Mouse (Mus musculus) midbrain, embryonic 13.5 days (tissue): ENCODE results near the gene Akr1c12. TPM values are rescaled to one million over a fixed set of nuclear protein-coding genes. Genes with fewer than 3 reads are reported as not detected.
"Not testable (repeated sequence)": the region's sequence is repeated elsewhere in the genome, so short reads cannot be mapped to it uniquely, and the experiment has no call there.

Experiments used
- ATAC-seq: fragments of 200-750 bp; cut with Nextera tagmentation; 2 replicates; pipeline ENCODE4 v1.8.0; 2017; ENCODE audit warnings: mild to moderate bottlenecking, moderate TSS enrichment, moderate library complexity
- H3K27ac ChIP-seq: fragments of 300-500 bp; sonication (generic); 2 replicates; pipeline ENCODE4 v1.5.1; 2015; ENCODE audit warnings: inconsistent platforms, mild to moderate bottlenecking, moderate library complexity
- H3K27me3 ChIP-seq: fragments of 300-500 bp; sonication (generic); 2 replicates; pipeline ENCODE4 v1.6.1; 2015; ENCODE audit warnings: mild to moderate bottlenecking, inconsistent platforms
- H3K36me3 ChIP-seq: fragments of 300-500 bp; sonication (generic); 2 replicates; pipeline ENCODE4 v1.6.1; 2015; ENCODE audit warnings: mild to moderate bottlenecking, inconsistent platforms
- H3K4me1 ChIP-seq: fragments of 300-500 bp; sonication (generic); replicated peaks from 2 replicates; pipeline ENCODE4 v1.6.1; 2015; ENCODE audit warnings: inconsistent platforms
- H3K4me2 ChIP-seq: fragments of 300-500 bp; sonication (generic); replicated peaks from 2 replicates; pipeline ENCODE4 v1.6.1; 2015; ENCODE audit warnings: moderate library complexity, mild to moderate bottlenecking, inconsistent platforms
- H3K4me3 ChIP-seq: fragments of 300-500 bp; sonication (generic); replicated peaks from 2 replicates; pipeline ENCODE4 v1.5.1; 2015; ENCODE audit warnings: mild to moderate bottlenecking, inconsistent platforms
- H3K9ac ChIP-seq: fragments of 300-500 bp; sonication (generic); replicated peaks from 2 replicates; pipeline ENCODE4 v1.6.1; 2015; ENCODE audit warnings: mild to moderate bottlenecking, inconsistent platforms
- H3K9me3 ChIP-seq: fragments of 300-500 bp; sonication (generic); 2 replicates; pipeline ENCODE4 v1.6.1; 2016; ENCODE audit warnings: mild to moderate bottlenecking, inconsistent platforms
- WGBS: fragments of 180-500 bp; shearing (Covaris S2); methylation state at CpG from one replicate; pipeline ENCODE4 v1.1.7; 2015; 5-methylcytosine and 5-hydroxymethylcytosine counted together
- polyA plus RNA-seq: library from polyadenylated mRNA; unstranded; fragments of >200 nt; fragmentation: Nextera tagmentation; extraction: Ambion mirVana; gene quantifications from 2 replicates; pipeline ENCODE4 v1.2.1, GENCODE M21; 2015

The Akr1c12 gene
- polyA plus RNA-seq, 1 experiment from 2014 or later: not detected

GRCm38 (mm10) chr13:4256894-4257293 is 22.3 kb downstream of the Akr1c12 start:
- H3K27ac ChIP-seq, H3K4me1 ChIP-seq, H3K36me3 ChIP-seq, H3K9me3 ChIP-seq, ATAC-seq, H3K4me3 ChIP-seq, H3K4me2 ChIP-seq, H3K27me3 ChIP-seq, H3K9ac ChIP-seq: not testable (repeated sequence)

GRCm38 (mm10) chr13:4249347-4249746 is 29.9 kb downstream of the Akr1c12 start:
- Histone ChIP-seq H3K4me1 (no peaks in the 10 kb centered on the region), H3K27ac (no peak overlapping the region), H3K4me2 (no peak overlapping the region), H3K36me3 (no peaks in the 10 kb centered on the region), H3K9me3 (no peaks in the 10 kb centered on the region), H3K4me3 (no peak overlapping the region), H3K27me3 (no peaks in the 10 kb centered on the region), H3K9ac (no peak overlapping the region)
- ATAC-seq: no peak
- WGBS: 52% methylated on average over 3 of the region's 3 CpGs

- peak overlapping the region; percentile 41 for H3K4me3 ChIP-seq
- H3K27ac ChIP-seq: no peak overlapping the region
- H3K36me3 ChIP-seq: no peaks in the 10 kb centered on the region
- H3K9me3 ChIP-seq: no peaks in the 10 kb centered on the region
- peak overlapping the region; percentile 69 for H3K9ac ChIP-seq
- H3K4me2 ChIP-seq: peak overlapping the region; percentile 57
- H3K4me1 ChIP-seq: no peaks in the 10 kb centered on the region
- peak; percentile 97 for ATAC-seq
- H3K27me3 ChIP-seq: no peaks in the 10 kb centered on the region
- 4% methylated on average over 13 of the region's 13 CpGs for WGBS
These were observed 34.2 kb downstream of the Akr1c12 start for GRCm38 (mm10) chr13:4244861-4245559.

GRCm38 (mm10) chr13:4233536-4234172 is 45.6 kb downstream of the Akr1c12 start:
- Histone ChIP-seq H3K36me3 (no peaks in the 10 kb centered on the region), H3K9ac (no peak overlapping the region), H3K9me3 (no peaks in the 10 kb centered on the region), H3K27ac (no peak overlapping the region), H3K27me3 (no peaks in the 10 kb centered on the region), H3K4me1 (no peaks in the 10 kb centered on the region), H3K4me2 (no peak overlapping the region), H3K4me3 (no peak overlapping the region)
- WGBS: 84% methylated on average over 3 of the region's 3 CpGs
- no peak for ATAC-seq

GRCm38 (mm10) chr13:4233135-4233534 is 46.1 kb downstream of the Akr1c12 start:
- ATAC-seq: no peak
- no peaks in the 10 kb centered on the region for H3K4me1 ChIP-seq
- no peak overlapping the region for H3K4me3 ChIP-seq
- WGBS: 91% methylated on average over 1 of the region's 1 CpGs
- H3K4me2 ChIP-seq: no peak overlapping the region
- no peaks in the 10 kb centered on the region for H3K36me3 ChIP-seq
- H3K9ac ChIP-seq: no peak overlapping the region
- no peaks in the 10 kb centered on the region for H3K27me3 ChIP-seq
- no peaks in the 10 kb centered on the region for H3K9me3 ChIP-seq
- no peak overlapping the region for H3K27ac ChIP-seq

- 94% methylated on average over 8 of the region's 8 CpGs for WGBS
- H3K27me3 ChIP-seq: no peaks in the 10 kb centered on the region
These were observed 48.2 kb downstream of the Akr1c12 start for GRCm38 (mm10) chr13:4230841-4231623.

GRCm38 (mm10) chr13:4228441-4228840 is 50.8 kb downstream of the Akr1c12 start, which contains the start of gene Akr1c19:
Gene Akr1c19, plus strand, starts transcription at chr13:4228700.
- Histone ChIP-seq H3K27ac (no peak within 1 kb of the TSS), H3K27me3 (no peaks in the 10 kb centered on the region), H3K4me2 (no peak within 1 kb of the TSS), H3K4me3 (no peak within 1 kb of the TSS), H3K36me3 (no peaks in the 10 kb centered on the region), H3K9ac (no peak within 1 kb of the TSS), H3K9me3 (no peaks in the 10 kb centered on the region), H3K4me1 (no peaks in the 10 kb centered on the region)
- WGBS: 96% methylated on average over 1 of the region's 1 CpGs
- ATAC-seq: no peak

More at GRCm38 (mm10) chr13:4230841-4231623, 48.2 kb downstream of the Akr1c12 start:
- Histone ChIP-seq H3K27ac (no peak overlapping the region), H3K4me1 (no peaks in the 10 kb centered on the region), H3K9ac (no peak overlapping the region), H3K9me3 (no peaks in the 10 kb centered on the region), H3K4me2 (no peak overlapping the region), H3K36me3 (no peaks in the 10 kb centered on the region), H3K4me3 (no peak overlapping the region)
- ATAC-seq: no peak

Other genes with a start within 250 kb of the Akr1c12 start
- 0.24 and 0.39 TPM in 2 replicates for gene Akr1c14, start 230.4 kb downstream of the Akr1c12 start, polyA plus RNA-seq
- not detected in 2 replicates for gene Akr1c18, start 128.8 kb downstream of the Akr1c12 start, polyA plus RNA-seq
- gene Akr1c13, start 88.3 kb downstream of the Akr1c12 start, polyA plus RNA-seq: 1.3 and 1.6 TPM in 2 replicates
- gene Akr1c19, start 50.7 kb downstream of the Akr1c12 start, polyA plus RNA-seq: 3.5 and 4.2 TPM in 2 replicates
- not detected in 2 replicates for gene Akr1c6, start 154.9 kb upstream of the Akr1c12 start, polyA plus RNA-seq
- not detected in 2 replicates for gene Akr1c20, start 243.9 kb upstream of the Akr1c12 start, polyA plus RNA-seq